Mouse (Mus musculus) embryonic facial prominence, embryonic 13.5 days (tissue): ENCODE data around the gene Gfod1. TPM values are rescaled to one million over a fixed set of nuclear protein-coding genes. Genes with fewer than 3 reads are reported as not detected.

Experiments
- ATAC-seq: fragments of 200-750 bp; cut with Nextera tagmentation; 2 replicates; pipeline ENCODE4 v1.8.0; 2017; ENCODE audit warnings: low read depth; ENCODE audit not compliant: insufficient number of reproducible peaks, insufficient read depth, low FRiP score, low TSS enrichment
- H3K27ac ChIP-seq: fragments of 300-500 bp; sonication (generic); 2 replicates; pipeline ENCODE4 v1.5.1; 2015; ENCODE audit warnings: moderate library complexity, mild to moderate bottlenecking, inconsistent platforms
- H3K27me3 ChIP-seq: fragments of 300-500 bp; sonication (generic); 2 replicates; pipeline ENCODE4 v1.6.1; 2015; ENCODE audit warnings: mild to moderate bottlenecking, inconsistent platforms
- H3K36me3 ChIP-seq: fragments of 300-500 bp; sonication (generic); 2 replicates; pipeline ENCODE4 v1.6.1; 2015; ENCODE audit warnings: mild to moderate bottlenecking, inconsistent platforms
- H3K4me1 ChIP-seq: fragments of 300-500 bp; sonication (generic); 2 replicates; pipeline ENCODE4 v1.6.1; 2015; ENCODE audit warnings: inconsistent platforms
- H3K4me2 ChIP-seq: fragments of 300-500 bp; sonication (generic); 2 replicates; pipeline ENCODE4 v1.6.1; 2015; ENCODE audit warnings: moderate library complexity, mild to moderate bottlenecking, inconsistent platforms
- H3K4me3 ChIP-seq: fragments of 300-500 bp; sonication (generic); 2 replicates; pipeline ENCODE4 v1.5.1; 2015; ENCODE audit warnings: mild to moderate bottlenecking, inconsistent platforms
- H3K9ac ChIP-seq: fragments of 300-500 bp; sonication (generic); 2 replicates; pipeline ENCODE4 v1.6.1; 2015; ENCODE audit warnings: mild to moderate bottlenecking, inconsistent platforms
- H3K9me3 ChIP-seq: fragments of 300-500 bp; sonication (generic); 2 replicates; pipeline ENCODE4 v1.6.1; 2016; ENCODE audit warnings: inconsistent platforms
- WGBS: fragments of 180-500 bp; shearing (Covaris S2); methylation state at CpG from one replicate; pipeline ENCODE4 v1.1.7; 2015; ENCODE audit warnings: mixed read lengths; 5-methylcytosine and 5-hydroxymethylcytosine counted together
- polyA plus RNA-seq: library from polyadenylated mRNA; unstranded; fragments of >200 nt; fragmentation: Nextera tagmentation; extraction: Ambion mirVana; gene quantifications from 2 replicates; pipeline ENCODE4 v1.2.1, GENCODE M21; 2015

The Gfod1 gene
- polyA plus RNA-seq, 1 experiment from 2014 or later = 0.74 TPM

- ATAC-seq = no peak
- Histone ChIP-seq H3K4me2 (no peak overlapping the region), H3K4me1 (peaks cover 21% of the 10 kb centered on the region), H3K9ac (no peak overlapping the region), H3K27me3 (no peaks in the 10 kb centered on the region), H3K4me3 (no peak overlapping the region), H3K27ac (no peak overlapping the region), H3K9me3 (no peaks in the 10 kb centered on the region), H3K36me3 (peaks cover 3% of the 10 kb centered on the region; the same call in 1 of the 2 replicates)
- WGBS = 63% methylated on average over 13 of the region's 13 CpGs
These were observed 31.5 kb downstream of the Gfod1 start for GRCm38 (mm10) chr13:43272303-43273135.

- no peak for ATAC-seq
- no peak overlapping the region for H3K4me3 ChIP-seq
- H3K27ac ChIP-seq = no peak overlapping the region
- H3K9ac ChIP-seq = no peak overlapping the region
- H3K4me1 ChIP-seq = peaks cover 21% of the 10 kb centered on the region
- no peaks in the 10 kb centered on the region for H3K27me3 ChIP-seq
- no peak overlapping the region for H3K4me2 ChIP-seq
- H3K36me3 ChIP-seq = no peaks in the 10 kb centered on the region
- 70% methylated on average over 9 of the region's 9 CpGs for WGBS
- H3K9me3 ChIP-seq = no peaks in the 10 kb centered on the region
These were observed 32.5 kb downstream of the Gfod1 start for GRCm38 (mm10) chr13:43271481-43271880.

- Histone ChIP-seq H3K4me3 (no peak overlapping the region), H3K4me1 (peaks cover 24% of the 10 kb centered on the region), H3K9me3 (no peaks in the 10 kb centered on the region), H3K36me3 (no peaks in the 10 kb centered on the region), H3K4me2 (no peak overlapping the region), H3K27me3 (no peaks in the 10 kb centered on the region), H3K27ac (no peak overlapping the region), H3K9ac (no peak overlapping the region)
- no peak for ATAC-seq
- 66% methylated on average over 10 of the region's 10 CpGs for WGBS
These were observed 33.8 kb downstream of the Gfod1 start for GRCm38 (mm10) chr13:43270220-43270597.

GRCm38 (mm10) chr13:43269460-43270219 is 34.3 kb downstream of the Gfod1 start:
- no peak overlapping the region for H3K27ac ChIP-seq
- H3K4me3 ChIP-seq = no peak overlapping the region
- WGBS = 35% methylated on average over 4 of the region's 4 CpGs
- H3K4me1 ChIP-seq = peaks cover 24% of the 10 kb centered on the region
- H3K9ac ChIP-seq = no peak overlapping the region
- ATAC-seq = no peak
- H3K4me2 ChIP-seq = no peak overlapping the region
- H3K9me3 ChIP-seq = no peaks in the 10 kb centered on the region
- H3K27me3 ChIP-seq = no peaks in the 10 kb centered on the region
- H3K36me3 ChIP-seq = no peaks in the 10 kb centered on the region

GRCm38 (mm10) chr13:43268539-43269327 is 35.2 kb downstream of the Gfod1 start:
- Histone ChIP-seq H3K9me3 (no peaks in the 10 kb centered on the region), H3K27me3 (no peaks in the 10 kb centered on the region), H3K9ac (no peak overlapping the region), H3K4me3 (no peak overlapping the region), H3K4me1 (peaks cover 24% of the 10 kb centered on the region), H3K27ac (no peak overlapping the region), H3K4me2 (no peak overlapping the region), H3K36me3 (no peaks in the 10 kb centered on the region)
- 49% methylated on average over 12 of the region's 12 CpGs for WGBS
- ATAC-seq = no peak

GRCm38 (mm10) chr13:43267902-43268301 is 36.1 kb downstream of the Gfod1 start:
- Histone ChIP-seq H3K9me3 (no peaks in the 10 kb centered on the region), H3K36me3 (no peaks in the 10 kb centered on the region), H3K27me3 (no peaks in the 10 kb centered on the region), H3K4me3 (no peak overlapping the region), H3K4me2 (no peak overlapping the region), H3K27ac (no peak overlapping the region), H3K4me1 (peaks cover 23% of the 10 kb centered on the region), H3K9ac (no peak overlapping the region)
- WGBS = 83% methylated on average over 2 of the region's 2 CpGs
- ATAC-seq = no peak

GRCm38 (mm10) chr13:43267216-43267615 is 36.8 kb downstream of the Gfod1 start:
- no peak overlapping the region for H3K27ac ChIP-seq
- H3K4me1 ChIP-seq = peaks cover 16% of the 10 kb centered on the region
- H3K4me2 ChIP-seq = no peak overlapping the region
- no peak for ATAC-seq
- H3K9ac ChIP-seq = no peak overlapping the region
- no peak overlapping the region for H3K4me3 ChIP-seq
- no peaks in the 10 kb centered on the region for H3K9me3 ChIP-seq
- no peaks in the 10 kb centered on the region for H3K36me3 ChIP-seq
- no peaks in the 10 kb centered on the region for H3K27me3 ChIP-seq
- 92% methylated on average over 3 of the region's 3 CpGs for WGBS

GRCm38 (mm10) chr13:43266333-43266732 is 37.6 kb downstream of the Gfod1 start:
- WGBS = 92% methylated on average over 10 of the region's 10 CpGs
- no peak overlapping the region for H3K9ac ChIP-seq
- no peak overlapping the region for H3K27ac ChIP-seq
- no peak for ATAC-seq
- H3K36me3 ChIP-seq = no peaks in the 10 kb centered on the region
- no peak overlapping the region for H3K4me2 ChIP-seq
- H3K4me3 ChIP-seq = no peak overlapping the region
- H3K4me1 ChIP-seq = peaks cover 10% of the 10 kb centered on the region; the same call in 1 of the 2 replicates
- H3K27me3 ChIP-seq = no peaks in the 10 kb centered on the region
- no peaks in the 10 kb centered on the region for H3K9me3 ChIP-seq

GRCm38 (mm10) chr13:43265116-43265515 is 38.9 kb downstream of the Gfod1 start:
- Histone ChIP-seq H3K4me1 (peaks cover 10% of the 10 kb centered on the region; the same call in 1 of the 2 replicates), H3K27ac (no peak overlapping the region), H3K36me3 (no peaks in the 10 kb centered on the region), H3K4me2 (no peak overlapping the region), H3K4me3 (no peak overlapping the region), H3K27me3 (no peaks in the 10 kb centered on the region), H3K9me3 (no peaks in the 10 kb centered on the region), H3K9ac (no peak overlapping the region)
- ATAC-seq = no peak
- 40% methylated on average over 4 of the region's 4 CpGs for WGBS

- Histone ChIP-seq H3K4me2 (no peak overlapping the region), H3K4me1 (peaks cover 4% of the 10 kb centered on the region; the same call in 1 of the 2 replicates), H3K27ac (no peak overlapping the region), H3K9ac (no peak overlapping the region), H3K4me3 (no peak overlapping the region), H3K9me3 (no peaks in the 10 kb centered on the region), H3K36me3 (no peaks in the 10 kb centered on the region), H3K27me3 (no peaks in the 10 kb centered on the region)
- ATAC-seq = no peak
- 79% methylated on average over 5 of the region's 5 CpGs for WGBS
These were observed 40.3 kb downstream of the Gfod1 start for GRCm38 (mm10) chr13:43263646-43264045.

GRCm38 (mm10) chr13:43262114-43262739 is 41.7 kb downstream of the Gfod1 start:
- no peak for ATAC-seq
- Histone ChIP-seq H3K4me2 (no peak overlapping the region), H3K36me3 (no peaks in the 10 kb centered on the region), H3K9me3 (no peaks in the 10 kb centered on the region), H3K27me3 (no peaks in the 10 kb centered on the region), H3K4me1 (peaks cover 3% of the 10 kb centered on the region; the same call in 1 of the 2 replicates), H3K4me3 (no peak overlapping the region), H3K27ac (no peak overlapping the region), H3K9ac (no peak overlapping the region)
- 87% methylated on average over 11 of the region's 11 CpGs for WGBS
